Mouse (Mus musculus) embryo, embryonic 11 days (tissue): ENCODE data around the gene Exoc2.

Experiments
- DNase-seq: peaks from one replicate; pipeline ENCODE4 v3.0.0-alpha.2; 2015

Gene Exoc2

DNA sequence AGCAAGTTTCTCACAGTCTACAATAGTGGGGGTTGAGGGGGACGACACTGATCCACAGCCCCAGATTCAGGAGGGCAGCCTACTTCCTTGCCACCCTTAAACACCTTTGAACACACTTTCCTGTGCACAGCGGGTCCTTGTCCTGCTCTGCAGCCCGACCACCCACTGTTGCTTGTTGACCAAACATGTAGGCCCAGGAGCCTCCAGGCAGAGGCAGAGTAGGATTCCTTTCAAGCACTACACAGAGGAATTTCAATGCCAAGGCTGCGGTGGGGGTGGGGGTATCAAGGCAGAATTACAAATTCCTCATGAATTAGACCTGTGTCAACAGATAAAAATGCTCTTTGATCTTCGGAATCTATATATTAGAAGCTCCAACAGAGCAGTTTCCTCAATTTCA lies 82.7 kb downstream of the Exoc2 start:
- peak; percentile 25 for DNase-seq

DNA sequence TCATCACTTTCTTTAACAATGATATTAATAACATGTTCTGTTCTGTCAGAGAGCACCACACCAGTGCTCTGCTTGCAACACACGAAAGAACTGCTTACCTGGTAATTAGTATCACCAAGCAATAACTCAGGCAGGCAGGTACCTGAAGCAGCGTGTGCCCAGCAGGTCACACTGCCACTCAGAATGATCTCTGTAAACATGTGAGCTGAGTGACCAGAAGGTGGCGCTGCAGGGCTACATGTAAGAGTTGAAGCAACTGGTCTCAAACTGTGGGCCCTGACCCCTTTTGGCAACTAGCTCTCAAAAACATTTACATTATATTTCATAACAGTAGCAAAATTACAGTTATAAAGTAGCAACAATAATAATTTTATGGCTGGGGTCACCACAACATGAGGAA lies 85.4 kb downstream of the Exoc2 start:
- DNase-seq, result peak; percentile 90

DNA sequence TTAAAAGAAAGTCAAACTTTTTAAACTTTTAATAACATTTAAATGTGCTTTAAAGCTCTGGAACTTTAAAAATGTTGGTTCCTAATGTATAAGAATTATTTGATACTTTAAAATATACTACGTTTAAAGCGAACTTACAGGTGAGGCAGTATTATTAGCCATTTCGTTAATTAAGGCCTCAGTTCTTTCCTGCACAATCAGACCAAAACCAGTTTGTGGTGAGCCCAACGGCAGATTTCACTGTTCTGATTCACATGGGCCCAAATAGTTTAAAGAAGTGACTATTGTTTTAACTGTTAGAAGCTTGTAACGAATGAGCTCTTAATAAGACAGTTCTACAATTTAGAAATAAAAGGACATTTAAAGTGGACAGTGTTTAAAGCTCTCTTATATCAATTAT lies 93.6 kb downstream of the Exoc2 start:
- no peak for DNase-seq

DNA sequence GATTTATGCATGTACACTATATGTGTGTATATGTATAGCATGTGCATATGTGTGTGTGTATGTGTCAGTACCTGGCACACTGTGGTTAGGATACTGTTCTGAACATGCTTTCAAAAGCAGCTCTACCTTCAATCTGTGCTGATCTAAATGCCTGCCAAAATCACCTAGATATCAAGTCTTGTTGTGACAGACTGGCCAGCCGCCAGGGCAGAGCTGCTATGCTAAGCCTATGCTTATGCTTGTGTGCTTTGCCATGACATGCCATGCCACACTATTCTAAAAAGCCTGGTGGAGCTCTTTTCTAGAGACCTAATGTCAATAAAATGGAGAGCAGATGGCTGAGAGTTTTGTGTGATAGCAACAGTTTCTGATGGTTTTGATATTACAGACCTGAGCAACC lies 94.0 kb downstream of the Exoc2 start:
- no peak for DNase-seq

DNA sequence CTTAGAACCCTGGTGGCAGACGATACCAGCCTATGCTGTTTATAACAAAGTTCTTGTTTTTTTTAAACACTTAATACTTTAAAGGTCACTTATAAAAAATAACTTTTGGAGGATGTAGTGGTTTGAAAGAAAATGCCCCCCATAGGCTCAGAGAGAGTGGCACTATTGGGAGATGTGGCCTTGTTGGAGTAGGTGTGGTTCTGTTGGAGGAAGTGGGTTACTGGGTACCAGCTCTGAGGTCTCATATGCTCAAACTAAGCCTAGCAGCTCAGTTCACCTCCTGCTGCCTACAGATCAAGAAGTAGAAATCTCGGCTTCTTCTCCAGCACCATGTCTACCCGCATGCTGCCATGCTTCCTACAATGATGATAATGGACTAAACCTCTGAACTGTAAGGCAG lies 98.1 kb downstream of the Exoc2 start:
- DNase-seq, result no peak

DNA sequence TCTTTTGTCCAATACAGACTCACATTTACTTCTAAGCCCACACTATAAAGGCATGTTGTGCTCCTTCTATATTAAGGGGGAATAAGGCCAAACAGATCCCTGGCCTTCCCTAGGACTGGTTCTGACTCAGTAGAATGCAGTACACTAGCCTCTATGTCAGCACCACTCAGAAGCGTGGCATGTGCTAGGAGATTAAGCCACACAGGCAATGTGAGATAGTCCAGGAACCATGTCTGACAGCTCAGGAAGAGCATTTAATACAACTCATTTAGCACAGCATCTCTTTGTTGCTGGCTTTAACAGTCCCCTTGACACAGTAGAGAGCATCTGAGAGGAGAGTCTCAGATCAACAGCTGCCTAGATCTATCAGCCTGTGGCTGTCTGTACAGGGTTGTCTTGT lies 100.4 kb downstream of the Exoc2 start:
- DNase-seq, result no peak

DNA sequence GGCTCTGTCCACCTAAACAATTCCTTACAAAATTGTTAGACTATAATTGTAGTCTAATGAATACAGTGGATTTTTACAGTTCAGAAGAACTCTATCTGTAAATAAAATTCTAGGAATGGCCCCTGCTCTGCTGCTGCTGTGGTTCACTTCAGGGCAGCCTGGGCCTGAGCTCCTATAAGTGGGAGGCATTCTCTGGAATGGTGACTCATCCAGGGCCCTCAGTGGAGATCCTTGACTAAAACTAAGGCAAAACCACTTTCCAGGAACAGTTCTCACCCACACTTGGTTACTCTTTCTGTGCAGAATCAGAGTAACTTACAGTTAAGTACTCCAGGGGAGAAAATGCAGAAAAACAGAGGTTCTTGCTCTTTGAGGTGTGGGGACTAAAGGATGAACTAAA lies 108.4 kb downstream of the Exoc2 start:
- DNase-seq, result no peak

DNA sequence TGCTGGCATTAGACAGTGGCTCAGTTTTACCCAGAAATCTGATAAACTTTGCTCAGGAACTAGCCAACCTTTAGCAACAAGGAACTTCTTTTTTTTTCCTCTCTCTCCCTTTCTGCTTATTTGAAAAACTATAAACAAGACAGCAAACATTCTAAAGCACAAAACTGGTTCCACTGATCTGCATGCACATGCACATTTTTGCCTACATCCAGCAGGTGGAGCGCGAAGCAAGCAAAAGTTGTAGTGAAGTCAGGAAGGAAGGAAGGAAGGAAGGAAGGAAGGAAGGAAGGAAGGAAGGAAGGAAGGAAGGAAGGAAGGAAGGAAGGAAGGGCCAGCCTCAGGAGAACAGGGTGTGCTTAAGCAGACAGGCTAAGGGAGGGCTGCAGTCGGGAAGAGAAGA lies 109.9 kb downstream of the Exoc2 start:
- no peak for DNase-seq

DNA sequence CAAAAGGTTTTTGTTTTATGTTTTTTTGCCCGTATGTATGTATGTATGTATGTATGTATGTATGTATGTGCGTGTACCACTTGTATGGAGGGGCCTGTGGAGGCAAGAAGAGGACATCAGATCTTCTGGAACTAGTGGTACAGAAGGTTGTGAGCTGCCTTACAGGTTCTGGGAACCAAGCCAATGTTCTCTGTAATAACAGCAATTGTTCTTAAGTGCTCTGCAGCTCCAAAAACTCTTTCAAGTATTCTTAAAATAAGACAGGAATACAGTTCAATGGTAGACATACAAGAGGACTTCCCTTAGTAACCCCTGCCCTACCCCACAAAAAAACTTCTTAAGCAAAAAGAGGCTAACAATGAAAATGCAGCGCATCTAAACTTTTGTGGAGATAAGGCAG lies 115.5 kb downstream of the Exoc2 start:
- DNase-seq, result no peak

DNA sequence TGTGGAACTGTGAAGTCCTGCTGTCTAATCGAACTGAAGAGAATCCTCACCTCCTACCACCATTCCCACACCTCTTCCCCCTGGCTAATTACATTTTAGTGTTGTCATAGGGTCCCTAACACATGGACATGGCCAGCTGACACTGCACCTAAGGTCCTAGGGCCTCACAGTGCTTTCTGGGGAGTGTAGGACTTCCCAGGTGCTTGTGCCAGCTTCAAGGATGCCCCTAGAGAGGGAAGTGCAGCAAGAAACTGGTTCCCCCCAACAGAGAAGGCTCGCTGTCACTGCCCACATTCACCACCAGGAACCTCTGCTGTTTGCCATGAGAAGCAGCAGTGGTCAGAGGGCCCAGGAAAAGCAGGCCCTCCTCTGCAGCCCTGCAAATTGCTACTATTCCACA lies 123.2 kb downstream of the Exoc2 start:
- no peak for DNase-seq

DNA sequence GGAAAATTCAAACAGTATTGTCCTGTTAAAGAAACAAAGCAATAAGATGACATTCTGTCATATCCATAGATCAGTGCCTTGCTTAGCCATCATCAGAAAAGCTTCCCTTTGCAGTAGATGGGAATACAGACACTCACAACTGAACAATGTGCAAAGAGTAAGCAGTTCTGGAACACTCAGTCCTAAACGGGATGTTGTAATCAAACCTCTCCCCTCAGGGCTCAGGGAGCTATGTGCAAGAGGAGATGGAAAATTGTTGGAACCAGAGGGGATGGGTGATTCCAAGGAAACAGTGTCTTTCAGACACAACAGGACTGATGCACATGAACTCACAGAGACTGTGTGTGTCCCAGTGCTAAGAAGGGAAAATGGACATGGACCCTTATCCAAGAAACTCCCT lies 125.9 kb downstream of the Exoc2 start:
- DNase-seq, result no peak

DNA sequence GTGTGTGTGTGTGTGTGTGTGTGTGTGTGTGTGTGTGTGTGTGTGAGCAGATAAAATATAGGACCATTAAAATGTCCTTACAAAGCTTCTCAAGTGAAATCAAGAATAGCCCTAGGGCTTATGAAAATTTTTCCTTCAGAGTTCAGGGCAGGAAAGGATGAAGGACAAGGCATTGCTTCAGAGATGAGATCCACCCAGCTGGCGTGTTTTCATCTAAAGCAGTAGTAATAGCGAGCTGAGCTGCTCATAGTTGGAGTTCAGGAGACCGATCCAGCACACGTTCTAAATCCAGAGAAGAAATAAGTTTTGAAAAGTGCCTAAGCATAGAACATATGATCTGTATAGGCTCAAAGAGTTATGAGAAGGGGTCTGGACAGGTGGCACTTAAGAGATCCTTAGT lies 127.4 kb downstream of the Exoc2 start:
- no peak for DNase-seq

DNA sequence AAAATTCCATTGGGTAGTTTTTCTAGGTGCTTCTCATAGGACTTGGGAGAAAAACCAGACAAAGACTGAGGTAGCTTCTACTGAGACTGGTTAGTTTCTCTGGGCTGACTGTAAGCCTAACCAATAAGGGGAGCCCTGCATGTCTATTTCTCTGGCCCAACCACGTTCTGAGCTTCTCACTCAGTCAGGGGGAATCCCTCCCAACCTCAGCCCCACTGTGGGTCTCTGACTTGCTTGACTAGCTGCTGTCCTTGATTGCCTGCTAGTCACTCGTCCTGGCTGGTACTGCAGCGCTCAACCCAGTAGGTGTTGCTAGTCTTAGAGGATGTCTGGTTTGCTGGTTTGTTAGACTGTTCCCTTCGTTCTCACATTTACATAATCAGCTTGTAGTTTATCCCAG lies 130.8 kb downstream of the Exoc2 start:
- DNase-seq, result no peak

DNA sequence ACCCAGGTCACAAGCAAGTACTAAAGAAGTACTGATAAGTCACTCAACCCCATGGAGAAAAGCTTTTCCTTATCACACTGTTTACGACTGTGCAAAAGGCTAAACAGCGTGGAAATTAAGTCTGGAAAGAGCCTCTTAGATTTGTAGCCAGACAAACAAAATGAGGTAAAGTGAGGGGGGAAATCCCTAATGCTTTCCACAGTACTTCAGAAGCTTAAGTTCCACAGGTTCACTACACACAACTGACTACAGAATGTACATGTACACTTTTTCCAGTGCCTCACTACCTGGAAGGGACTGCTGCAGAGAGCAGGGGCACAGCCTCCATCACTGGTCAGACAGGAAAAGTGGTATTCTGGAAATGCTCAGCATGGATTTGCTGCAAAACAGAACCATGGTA lies 132.1 kb downstream of the Exoc2 start:
- no peak for DNase-seq

DNA sequence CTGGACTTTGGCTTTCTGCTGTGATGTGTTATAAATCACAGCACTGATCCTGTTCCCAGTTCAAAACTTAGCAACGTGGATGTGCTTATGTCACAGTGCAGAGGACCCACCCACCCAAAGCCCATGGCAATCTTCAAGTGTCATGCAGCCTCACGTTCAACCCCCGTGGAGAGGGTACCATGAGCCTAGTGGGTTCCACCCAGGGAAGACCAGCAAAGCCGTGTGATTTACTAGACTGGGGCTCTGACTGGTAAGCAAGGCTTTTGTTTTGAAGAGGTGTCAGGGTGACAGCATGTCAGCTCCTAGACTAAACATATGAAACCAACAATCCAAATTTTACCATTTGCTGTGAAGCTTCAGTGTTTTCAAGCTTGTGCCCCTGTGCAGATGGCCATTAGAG lies 132.6 kb downstream of the Exoc2 start:
- DNase-seq, result no peak

DNA sequence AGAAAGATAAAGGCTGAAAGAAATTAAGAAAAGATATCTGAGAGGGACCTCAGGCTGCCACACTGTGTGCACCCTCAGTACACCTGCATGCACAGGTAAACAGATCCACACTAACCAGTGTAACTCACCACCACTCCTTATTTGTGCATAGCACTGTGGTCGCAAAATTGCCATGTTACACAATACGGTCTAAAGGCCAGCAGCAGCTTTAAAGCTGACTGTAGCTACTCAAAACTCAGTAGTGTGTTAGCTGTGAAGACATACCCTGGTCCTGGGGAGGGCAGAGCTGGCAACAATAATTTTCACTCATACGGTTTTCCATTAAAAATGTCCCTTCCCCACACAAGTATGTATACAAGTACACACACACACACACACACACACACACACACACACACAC lies 133.2 kb downstream of the Exoc2 start:
- no peak for DNase-seq

DNA sequence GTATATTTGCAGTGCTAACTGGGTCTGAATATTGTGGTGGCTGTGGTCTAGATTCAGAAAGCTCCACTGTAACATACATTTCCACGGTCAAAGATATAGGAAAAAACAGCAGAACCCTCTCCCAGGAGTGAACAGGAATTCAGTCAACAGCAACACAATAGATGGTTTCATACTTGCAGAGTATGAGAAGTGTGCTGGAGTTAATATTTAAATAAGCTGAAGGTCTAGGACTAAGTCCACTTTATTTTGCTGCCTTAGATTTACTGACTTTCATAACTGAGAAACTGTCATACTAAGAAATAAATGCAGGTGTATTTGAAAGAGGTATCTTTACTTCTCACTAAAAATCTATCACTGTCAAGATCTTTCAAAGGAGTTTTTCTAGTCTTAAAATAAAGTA lies 137.6 kb downstream of the Exoc2 start:
- DNase-seq, result no peak

DNA sequence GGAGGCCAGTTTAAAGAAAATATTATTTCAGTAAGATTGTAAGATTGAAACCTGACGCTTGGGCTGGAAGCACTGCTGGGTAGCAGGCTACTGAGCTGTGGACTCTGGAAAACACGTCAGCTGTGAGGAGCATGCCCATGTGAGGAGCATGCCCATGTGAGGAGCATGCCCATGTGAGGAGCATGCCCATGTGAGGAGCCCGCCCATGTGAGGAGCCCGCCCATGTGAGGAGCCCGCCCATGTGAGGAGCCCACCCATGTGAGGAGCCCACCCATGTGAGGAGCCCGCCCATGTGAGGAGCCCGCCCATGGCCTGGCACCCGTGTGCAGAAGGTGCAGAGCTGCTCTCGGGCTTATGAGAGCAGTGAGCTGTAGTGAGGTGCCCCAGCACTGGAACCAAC lies 139.0 kb downstream of the Exoc2 start:
- no peak for DNase-seq

DNA sequence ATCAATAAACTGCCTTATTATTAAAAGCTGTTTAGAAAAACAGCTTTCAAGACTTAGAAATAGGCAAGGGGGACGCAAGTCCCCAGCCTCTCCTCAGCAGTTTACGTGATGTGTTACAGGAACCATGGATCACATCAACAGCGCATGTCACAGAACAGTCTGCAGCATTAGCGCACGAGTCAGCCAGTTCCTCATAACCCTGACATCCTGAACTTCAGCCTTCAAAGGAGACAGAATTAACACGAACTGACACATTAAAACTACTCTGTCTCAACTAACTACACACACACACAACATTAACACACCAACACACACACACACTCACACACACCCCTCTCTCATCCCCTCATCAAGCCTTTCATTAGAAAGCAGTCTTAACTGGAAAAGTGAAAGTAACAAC lies 139.5 kb downstream of the Exoc2 start:
- DNase-seq, result no peak

DNA sequence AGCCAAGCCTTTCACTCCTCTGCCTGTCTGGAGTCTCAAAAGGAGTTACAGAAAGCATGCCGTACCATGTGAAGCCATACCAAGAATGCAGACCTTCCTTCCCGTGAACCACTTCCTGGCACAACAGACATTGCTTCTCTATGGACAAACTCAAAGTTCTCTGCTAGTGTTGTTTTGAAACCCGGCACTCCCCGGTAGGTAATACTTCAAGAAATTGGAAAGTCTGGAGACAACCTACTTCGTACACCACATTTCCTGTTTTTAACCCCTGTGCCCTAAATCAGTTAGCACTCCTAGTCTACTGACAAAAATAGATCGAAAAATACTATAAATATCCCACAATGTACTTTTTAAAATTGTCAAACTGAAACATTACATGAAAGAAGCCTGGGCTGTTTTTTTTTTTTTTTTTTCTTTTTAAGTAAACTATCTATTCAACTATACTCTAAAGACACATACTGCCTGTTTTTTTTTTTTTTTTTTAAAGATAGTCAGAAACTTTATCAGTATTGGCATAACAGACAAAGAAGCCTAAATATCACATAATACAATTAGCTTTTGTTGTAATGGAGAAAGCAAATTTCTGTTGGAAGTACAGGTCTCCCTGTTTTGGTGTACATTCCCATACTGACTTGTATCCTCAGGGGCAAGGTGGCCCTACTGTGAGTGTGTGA lies 140.3 kb downstream of the Exoc2 start:
- DNase-seq, result no peak

DNA sequence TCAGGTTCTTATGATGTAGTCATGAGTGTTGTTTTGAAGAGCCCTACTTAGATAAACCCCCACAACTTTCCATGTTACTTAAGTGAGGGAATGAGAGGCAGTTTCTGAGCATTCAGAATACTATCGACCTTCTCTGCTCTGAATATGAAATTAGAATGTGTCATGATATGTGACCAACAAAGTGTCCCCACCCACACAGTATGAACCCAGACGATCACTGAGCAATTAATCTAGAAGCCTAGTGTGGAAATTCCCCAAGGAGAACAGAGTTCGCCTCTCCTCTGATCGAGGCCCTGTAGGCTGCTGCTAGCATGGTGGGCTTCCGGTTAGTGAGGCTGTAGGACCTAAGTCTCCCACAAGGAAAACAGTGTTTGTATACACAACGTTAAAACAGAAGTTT lies 142.5 kb downstream of the Exoc2 start:
- DNase-seq, result no peak

DNA sequence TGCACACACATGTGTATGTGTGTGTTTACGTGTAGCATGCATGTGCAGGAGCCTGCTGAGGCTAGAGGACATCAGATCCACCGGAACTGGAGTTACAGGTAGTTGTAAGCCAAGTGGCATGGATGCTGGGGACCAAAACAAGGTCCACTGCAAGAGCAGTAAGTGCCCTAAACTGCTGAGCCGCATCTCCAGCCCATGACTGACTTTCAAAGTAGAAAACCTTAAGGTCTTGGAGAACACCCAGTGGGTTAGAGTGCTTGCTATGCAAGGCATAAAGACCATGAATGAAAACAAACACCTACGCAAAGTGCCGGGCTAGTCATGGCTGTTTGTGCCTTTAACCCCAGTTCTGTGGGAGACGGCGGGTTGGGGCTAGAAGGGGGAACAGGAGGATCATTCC lies 147.4 kb downstream of the Exoc2 start:
- no peak for DNase-seq

DNA sequence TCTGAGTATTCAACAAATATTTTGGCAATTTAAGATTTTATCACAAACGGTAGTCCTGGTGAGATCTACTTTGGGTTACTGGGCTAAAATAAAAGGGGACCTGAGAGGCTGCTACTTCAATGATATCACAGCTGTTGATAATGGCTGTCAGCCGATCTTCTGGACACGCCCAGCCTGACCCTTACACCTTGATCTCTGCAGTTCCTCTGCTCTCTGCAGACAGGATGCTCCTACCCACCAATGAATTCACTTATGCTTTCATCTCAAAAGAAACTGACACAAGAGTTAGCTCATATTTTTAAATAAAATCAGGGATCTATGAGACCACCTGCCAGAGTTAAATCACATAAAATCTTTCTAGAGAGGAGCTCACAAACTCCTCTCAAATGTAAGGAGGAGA lies 149.0 kb downstream of the Exoc2 start:
- DNase-seq, result no peak

DNA sequence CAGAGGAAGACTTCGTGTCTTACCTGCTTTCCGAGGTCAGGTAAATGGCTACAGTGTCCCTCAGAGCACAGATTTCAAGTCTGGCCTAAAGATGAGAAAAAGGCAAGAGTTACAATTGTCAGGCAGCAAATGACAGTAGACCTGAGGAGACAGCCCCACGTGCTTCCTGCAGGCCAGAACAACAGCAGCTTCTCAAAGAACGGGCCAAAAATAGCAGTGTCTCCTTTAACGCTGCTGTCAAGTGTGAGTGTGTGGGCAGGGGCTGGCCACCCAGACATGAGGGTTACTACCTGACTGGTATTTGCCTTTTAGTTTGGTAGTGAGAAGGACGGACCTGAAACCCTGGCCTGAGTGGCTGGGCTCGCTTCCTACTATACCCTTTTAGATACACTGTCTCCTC lies 153.3 kb downstream of the Exoc2 start:
- DNase-seq, result no peak

DNA sequence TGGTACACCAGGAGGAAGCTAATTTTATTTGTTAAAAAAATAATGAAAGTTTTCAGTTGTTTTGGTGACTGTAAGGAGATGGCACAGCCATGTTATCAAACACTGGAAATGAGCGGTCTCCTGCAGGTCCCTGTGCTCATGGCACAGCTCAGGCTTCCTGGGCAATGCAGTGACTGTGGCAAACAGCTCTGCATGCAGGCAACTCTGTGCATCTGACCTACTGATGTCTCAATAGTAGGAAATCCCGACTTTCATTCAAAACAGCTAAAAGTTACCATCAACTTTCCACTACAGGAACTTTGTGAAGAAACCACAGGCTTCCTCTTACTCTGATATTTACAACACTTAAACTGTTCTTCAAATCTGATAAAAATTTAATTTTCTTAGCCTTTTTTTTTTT lies 154.0 kb downstream of the Exoc2 start:
- DNase-seq, result no peak

DNA sequence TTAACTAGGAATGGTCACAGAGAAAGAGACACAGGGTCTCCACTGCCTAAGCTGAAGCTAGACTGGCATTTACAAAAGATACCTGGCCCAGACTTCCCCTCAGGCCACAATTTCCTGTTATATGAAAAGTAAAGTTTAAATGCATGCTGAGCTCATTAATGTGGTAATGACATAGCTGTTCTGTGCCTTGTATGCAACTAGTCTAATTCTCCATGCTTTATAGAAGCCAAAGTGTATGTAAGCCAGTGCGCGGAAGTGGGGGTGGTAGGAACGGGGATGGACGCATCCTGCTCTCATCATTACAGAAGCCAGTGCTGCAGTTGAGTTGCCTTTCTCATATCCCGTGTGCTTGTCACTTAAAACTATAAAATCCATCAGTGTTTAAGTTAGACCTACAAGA lies 156.5 kb downstream of the Exoc2 start:
- DNase-seq, result no peak
